Comparison of ENCODE assay signal across 1 mouse cellular context in genomic region chr8:109864798-109865197, GRCm38 (mm10).
TF ChIP-seq lines count a peak whose summit lies in the region.

No protein-coding gene starts in this region.

TF ChIP-seq in MEL, 35 proteins besides CTCF, POLR2A, EP300 and RAD21 (continued from another document):
- peak; percentile 80 for TF ChIP-seq SIN3A (IDR thresholded peaks at IDR 0.05; ENCODE audit: low read length)
- no peak for TF ChIP-seq E2F4 (IDR thresholded peaks at IDR 0.05; ENCODE audit: borderline replicate concordance, low read depth, low read length)
- TF ChIP-seq MYC (IDR thresholded peaks at IDR 0.05; ENCODE audit: low read depth, low read length) = no peak
